Mouse (Mus musculus) heart, adult 11 months (tissue): ENCODE data around the gene Atp8b4.

ENCODE experiments used
- DNase-seq: peaks from one replicate; pipeline ENCODE4 v3.0.0; 2022

The Atp8b4 gene

GRCm38 (mm10) chr2:126284071-126284470, 216.4 kb downstream of the Atp8b4 start:
- DNase-seq, result peak; percentile 53

DNA sequence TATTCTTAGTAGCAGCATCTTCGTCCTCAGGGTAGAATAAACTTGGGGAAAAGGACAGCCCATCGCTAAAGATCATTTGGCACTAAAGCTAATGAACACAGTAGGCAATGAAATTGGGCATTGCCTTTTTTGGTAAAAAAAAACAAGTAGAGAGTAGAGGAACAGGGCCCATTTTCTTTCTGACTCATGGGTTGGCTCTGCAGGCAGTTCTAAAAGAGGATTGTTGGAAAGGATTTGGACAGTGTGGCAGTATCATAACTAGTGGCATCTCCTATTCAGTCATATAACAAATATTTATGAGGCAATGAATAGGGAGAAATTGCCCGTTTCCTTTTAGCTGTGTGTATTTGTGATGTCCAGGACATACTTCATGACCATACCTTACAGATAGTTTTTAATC, 217.4 kb downstream of the Atp8b4 start:
- peak; percentile 49 for DNase-seq

- no peak for DNase-seq
Observed at GRCm38 (mm10) chr2:126275511-126275910, 225.0 kb downstream of the Atp8b4 start.

GRCm38 (mm10) chr2:126274826-126275405, 225.6 kb downstream of the Atp8b4 start:
- DNase-seq, result no peak

- no peak for DNase-seq
Observed at GRCm38 (mm10) chr2:126274311-126274710, 226.2 kb downstream of the Atp8b4 start.
